Mouse (Mus musculus): ENCODE measurements at regions not wholly inside any gene's neighbourhood (a gene's known extent, or its start where the extent isn't known, plus 50 kb on each side); places are given as distances from the start of the nearest gene placed in this dataset.

DNA sequence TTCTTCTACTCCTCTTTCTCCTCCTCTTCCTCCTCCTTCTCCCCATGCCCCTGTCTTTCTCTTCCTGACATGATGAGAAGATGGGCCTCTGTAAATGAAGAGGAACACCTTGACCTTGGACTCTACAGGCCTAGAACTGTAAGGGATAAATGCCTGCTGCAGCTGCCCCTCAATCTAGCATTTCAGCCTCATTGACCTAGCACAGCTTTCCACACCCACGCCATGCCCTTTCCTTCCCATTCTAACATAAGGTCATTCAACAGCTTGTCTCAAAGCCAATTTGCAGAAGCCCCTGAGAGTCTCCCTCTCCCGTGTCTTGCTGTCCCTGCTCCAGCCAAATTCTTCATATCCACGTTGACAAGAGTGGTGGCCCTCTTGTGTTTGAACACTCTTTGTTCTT is 63.8 kb upstream of the Dscam start:
- in situ Hi-C loops (cut with MboI, MseI) = no loop called here

- in situ Hi-C loops (cut with MboI, MseI) = no loop called here
These were observed 69.1 kb upstream of the Dscam start for GRCm38 (mm10) chr16:97239626-97240025.

DNA sequence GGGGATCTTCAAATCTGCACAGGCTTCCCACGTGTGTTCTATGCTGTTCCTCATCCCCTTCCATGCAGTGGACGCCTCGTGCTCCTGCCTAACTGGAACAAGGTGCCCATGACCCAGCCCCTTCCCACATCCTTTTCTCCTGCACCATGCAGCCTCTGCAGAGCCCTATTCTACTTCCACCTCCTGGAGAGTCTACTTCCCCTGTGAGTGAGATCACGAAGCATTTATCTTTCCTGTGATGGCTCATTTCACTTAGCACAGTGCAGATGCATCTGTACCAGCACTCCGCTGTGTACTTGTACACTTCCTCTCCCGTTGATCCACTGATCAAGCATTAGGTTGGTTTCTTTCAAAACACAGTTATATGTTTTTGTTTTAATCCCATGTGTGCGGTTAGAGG is 69.5 kb upstream of the Dscam start:
- in situ Hi-C loops (cut with MboI, MseI) = no loop called here

DNA sequence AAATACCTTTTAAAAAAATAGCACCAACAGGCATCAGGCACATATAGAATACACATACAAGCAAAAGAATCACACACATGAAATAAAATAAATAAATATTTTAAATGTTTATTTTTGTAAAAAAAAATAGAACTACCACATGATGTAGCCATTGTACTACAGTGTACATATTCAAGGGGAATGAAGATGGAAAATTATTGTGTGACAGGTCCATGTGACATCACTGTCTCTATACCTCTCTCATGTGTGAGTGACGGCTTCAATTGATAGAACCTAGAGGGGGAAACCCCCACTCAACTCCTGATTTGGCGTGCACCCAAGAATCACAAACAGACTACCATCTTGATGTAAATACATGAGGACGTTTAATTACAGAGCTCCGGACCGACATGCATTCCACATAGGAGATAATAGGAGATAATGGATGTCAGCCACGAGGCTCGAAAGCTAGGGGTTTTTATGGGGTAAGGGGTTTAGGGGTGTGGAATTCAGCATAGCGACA is 70.4 kb upstream of the Dscam start:
- in situ Hi-C loops (cut with MboI, MseI) = no loop called here

GRCm38 (mm10) chr16:97241639-97242038 is 71.1 kb upstream of the Dscam start:
- in situ Hi-C loops (cut with MboI, MseI) = no loop called here

GRCm38 (mm10) chr16:97250488-97250887 is 79.9 kb upstream of the Dscam start:
- in situ Hi-C loops (cut with MboI, MseI) = no loop called here

- in situ Hi-C loops (cut with MboI, MseI) = no loop called here
These were observed 82.0 kb upstream of the Dscam start for GRCm38 (mm10) chr16:97252551-97252950.

DNA sequence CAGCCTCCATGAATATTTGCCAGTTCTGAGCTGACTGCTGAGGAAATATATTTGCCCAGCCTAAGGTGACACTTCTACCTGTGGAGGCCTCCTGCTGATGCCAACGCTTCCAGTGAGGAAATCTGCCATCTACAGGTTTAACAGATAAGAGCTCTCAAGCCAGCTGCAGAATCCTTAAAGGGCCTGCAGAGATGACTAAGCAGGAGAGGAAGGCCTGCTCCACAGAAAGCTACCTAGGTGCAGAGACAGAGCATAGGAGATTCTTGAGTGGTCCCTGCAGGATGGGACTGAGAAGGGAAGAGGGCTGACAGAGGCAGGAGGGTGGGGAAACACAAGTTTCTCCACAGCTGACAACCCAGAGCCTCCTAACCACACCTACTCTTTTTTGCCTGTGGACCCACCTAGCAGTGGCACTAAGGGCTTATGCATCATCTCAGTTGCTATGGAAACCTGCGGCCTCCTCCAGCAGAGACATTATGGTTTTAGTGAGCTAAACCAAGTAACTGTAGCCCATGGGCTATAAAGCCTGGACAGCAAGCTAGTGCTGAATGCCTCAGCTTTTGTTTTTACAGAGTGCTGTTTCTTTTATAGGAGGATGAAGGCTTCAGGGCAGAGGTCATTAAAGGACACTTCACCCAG is 82.6 kb upstream of the Dscam start:
- in situ Hi-C loops (cut with MboI, MseI) = no loop called here

DNA sequence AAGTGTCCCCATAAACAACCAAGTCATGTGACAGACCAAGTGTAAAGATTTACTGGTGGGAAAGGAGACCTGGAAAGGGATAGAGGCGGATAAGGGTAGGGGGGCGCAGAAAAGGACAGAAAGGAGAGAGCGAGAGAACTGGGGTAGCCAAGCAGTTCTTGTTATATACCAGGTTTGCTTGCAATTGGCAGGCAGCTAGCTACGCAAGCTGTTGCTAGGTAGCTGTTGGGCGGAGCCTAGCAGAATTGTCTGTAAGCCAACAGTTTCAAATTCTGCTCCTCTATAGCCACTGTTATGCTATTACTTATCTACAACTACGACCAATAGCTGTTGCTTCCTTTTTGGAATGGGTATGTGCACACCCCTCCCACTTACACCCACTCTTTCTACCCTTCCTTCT is 88.3 kb upstream of the Dscam start:
- in situ Hi-C loops (cut with MboI, MseI) = no loop called here

GRCm38 (mm10) chr16:97263451-97263850 is 92.9 kb upstream of the Dscam start:
- in situ Hi-C loops (cut with MboI, MseI) = no loop called here

DNA sequence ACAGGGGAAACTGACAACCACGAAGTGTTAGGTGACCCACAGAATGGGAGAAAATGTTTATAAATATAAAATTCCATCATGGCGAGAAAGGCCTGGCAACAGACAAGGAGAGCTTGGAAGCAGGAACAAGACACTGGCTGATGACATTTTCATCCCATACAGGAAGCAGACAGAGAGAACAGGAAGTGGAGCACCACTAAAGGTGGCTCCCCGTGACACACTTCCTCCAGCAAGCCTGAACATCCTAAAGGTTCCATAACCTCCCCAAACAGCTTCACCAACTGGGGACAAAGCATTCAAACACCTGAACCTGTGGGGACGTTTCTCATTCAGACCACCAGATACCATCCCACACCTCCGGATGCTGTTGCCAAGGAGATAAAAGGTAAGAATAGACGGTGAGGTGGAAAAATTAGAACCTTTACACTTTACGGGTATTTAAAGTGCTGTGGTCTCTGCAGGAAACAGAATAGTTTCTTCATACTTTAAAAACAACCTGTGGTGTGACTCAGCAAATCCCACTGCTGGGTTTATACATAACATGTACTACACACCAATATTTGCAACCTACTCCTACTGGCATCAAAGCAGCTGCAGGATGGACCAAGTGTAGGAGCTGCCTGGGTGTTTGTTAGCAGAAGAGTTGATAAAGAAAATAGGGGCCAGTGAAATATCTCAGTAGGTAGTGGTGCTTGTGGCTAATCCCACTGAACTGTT is 86.0 kb upstream of the Bace2 start:
- in situ Hi-C loops (cut with MboI, MseI) = no loop called here

DNA sequence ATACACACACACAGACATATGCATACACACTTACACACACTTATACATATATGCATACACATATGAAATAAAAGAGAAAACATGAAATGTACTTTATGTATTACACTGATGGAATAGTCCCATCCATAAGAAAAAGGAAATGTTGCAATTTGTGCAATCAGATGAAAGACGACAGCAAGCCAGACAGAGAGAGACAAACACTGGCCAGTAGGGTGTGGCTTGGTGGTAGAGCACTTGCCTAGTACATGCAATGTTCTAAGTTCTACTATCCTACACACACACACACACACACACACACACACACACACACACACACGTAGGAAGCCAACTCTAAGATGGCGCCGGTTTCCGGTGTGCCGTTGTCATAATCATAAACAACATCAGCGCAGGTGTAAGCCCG is 85.3 kb upstream of the Bace2 start:
- in situ Hi-C loops (cut with MboI, MseI) = no loop called here

GRCm38 (mm10) chr16:97272035-97272631 is 84.4 kb upstream of the Bace2 start:
- in situ Hi-C loops (cut with MboI, MseI) = no loop called here

DNA sequence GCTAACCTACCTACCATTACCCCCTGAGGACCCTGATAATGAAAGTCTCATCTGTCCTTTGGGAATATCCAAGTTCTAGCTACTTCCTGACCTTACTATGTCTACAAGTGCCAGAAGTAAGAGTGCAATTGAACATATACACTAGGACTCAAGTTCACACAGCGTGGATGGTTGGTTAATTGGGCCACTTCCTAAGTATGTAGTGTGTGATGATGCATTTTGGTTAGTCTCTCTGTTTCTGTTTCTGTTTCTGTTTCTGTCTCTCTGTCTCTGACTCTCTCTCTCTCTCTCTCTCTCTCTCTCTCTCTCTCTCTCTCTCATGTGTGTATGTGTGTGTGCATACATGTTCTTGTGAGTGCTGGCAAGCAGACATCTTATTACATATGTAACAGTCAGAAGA is 77.6 kb upstream of the Bace2 start:
- in situ Hi-C loops (cut with MboI, MseI) = loop anchor here (5.0 kb wide), 1 partner anchor 372 kb away; no protein-coding TSS in a partner anchor

- in situ Hi-C loops (cut with MboI, MseI) = no loop called here
These were observed 74.9 kb upstream of the Bace2 start for GRCm38 (mm10) chr16:97281615-97282110.

GRCm38 (mm10) chr16:97282943-97283342 is 73.6 kb upstream of the Bace2 start:
- in situ Hi-C loops (cut with MboI, MseI) = no loop called here

GRCm38 (mm10) chr16:97285886-97286447 is 70.6 kb upstream of the Bace2 start:
- in situ Hi-C loops (cut with MboI, MseI) = no loop called here

DNA sequence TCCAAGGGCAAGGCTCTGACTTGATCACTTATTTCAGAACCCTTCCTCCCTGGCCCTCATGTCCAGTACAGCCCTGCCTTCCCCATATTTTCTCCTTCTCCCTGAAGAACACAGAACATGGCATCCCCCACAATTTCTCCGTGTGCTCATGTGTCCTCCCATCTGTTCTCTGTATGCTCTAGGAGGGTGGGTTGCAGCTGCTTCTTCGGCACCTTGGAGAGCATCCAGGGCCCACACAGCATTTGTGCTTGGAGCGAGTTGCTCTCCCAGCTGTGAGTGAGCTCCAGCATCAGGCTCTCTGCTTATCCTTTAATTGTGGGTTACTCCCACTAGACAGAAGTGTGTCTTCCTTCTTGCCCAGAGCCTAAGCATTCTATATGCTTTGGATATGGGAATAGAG is 69.8 kb upstream of the Bace2 start:
- in situ Hi-C loops (cut with MboI, MseI) = no loop called here

- in situ Hi-C loops (cut with MboI, MseI) = no loop called here
These were observed 67.9 kb upstream of the Bace2 start for GRCm38 (mm10) chr16:97288634-97289033.

GRCm38 (mm10) chr16:97292484-97293048 is 64.0 kb upstream of the Bace2 start:
- in situ Hi-C loops (cut with MboI, MseI) = loop anchor here (10.0 kb wide), 1 partner anchor 398 kb away; no protein-coding TSS in a partner anchor

DNA sequence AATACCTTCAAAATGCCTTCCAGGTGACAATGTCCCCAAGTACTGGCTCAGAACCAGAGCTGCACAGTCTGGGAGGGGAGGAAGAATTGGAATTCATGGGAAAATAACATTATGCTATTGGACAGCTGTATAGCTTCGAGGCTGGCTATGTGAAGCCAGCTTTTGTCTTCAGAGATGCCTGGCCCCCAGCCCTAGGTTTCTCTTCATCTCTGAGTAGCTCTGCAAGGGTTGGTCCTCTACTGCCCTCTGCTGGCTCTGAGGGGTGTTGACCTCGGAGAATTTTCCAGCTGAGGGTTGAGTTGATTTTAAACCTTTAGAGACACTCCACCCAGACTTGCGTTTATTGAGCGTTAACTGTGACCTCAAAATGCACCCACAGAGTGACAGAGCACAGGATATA is 63.3 kb upstream of the Bace2 start:
- in situ Hi-C loops (cut with MboI, MseI) = loop anchor here (10.0 kb wide), 1 partner anchor 398 kb away; no protein-coding TSS in a partner anchor

GRCm38 (mm10) chr16:97297140-97297539 is 59.4 kb upstream of the Bace2 start:
- in situ Hi-C loops (cut with MboI, MseI) = loop anchor here (10.0 kb wide), 1 partner anchor 402 kb away; no protein-coding TSS in a partner anchor
